Mouse (Mus musculus) brain, embryonic 14.5 days (tissue): ENCODE measurements at regions not wholly inside any gene's neighbourhood (a gene's known extent, or its start where the extent isn't known, plus 50 kb on each side); places are given as distances from the start of the nearest gene placed in this dataset.

Experiments used
- CTCF ChIP-seq: fragments of 200-500 bp; IDR thresholded peaks from 2 replicates; pipeline ENCODE4 v1.5.1; 2012; ENCODE audit warnings: inconsistent platforms, mild to moderate bottlenecking, moderate library complexity, borderline replicate concordance; ENCODE audit not compliant: insufficient read depth, insufficient read length; ENCODE audit errors: extremely low read depth
- POLR2A ChIP-seq: fragments of 200-500 bp; IDR thresholded peaks from 2 replicates; pipeline ENCODE4 v1.6.1; 2012; ENCODE audit warnings: mild to moderate bottlenecking, inconsistent platforms, borderline replicate concordance; ENCODE audit not compliant: poor library complexity, insufficient read depth, insufficient read length, severe bottlenecking; ENCODE audit errors: extremely low read depth

- no peak for TF ChIP-seq CTCF
- TF ChIP-seq POLR2A, result no peak
Observed at GRCm38 (mm10) chr8:27894325-27894724, 446.9 kb downstream of the Poteg start.
